Mouse (Mus musculus): ENCODE data around the gene Ripor3. TPM values are rescaled to one million over a fixed set of nuclear protein-coding genes. Genes with fewer than 3 reads are reported as not detected.

Ripor3 gene
- polyA plus RNA-seq, 1 experiment = 0.94 TPM

DNA sequence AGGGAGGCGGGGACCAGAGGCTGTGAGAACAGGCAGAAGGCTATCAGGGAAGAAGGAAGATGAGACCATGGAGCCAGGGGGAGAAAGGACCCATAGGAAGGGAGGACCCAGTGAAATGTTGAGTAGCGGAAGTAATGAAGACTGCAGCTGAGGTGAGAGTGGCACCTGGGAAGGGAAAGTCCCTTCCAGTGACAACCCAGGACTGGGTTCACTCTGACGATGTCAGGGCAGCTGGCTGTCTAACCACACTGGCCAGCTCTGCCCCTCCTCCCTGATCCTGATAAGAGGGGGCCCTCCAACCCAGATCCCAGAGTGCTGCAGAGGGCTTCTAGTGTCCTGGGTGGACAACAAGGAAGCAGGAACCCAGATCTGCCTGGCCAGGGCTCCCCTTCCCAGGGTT, 12.9 kb downstream of the Ripor3 start:
- no peak overlapping the region for H3K4me3 ChIP-seq
- TF ChIP-seq E2F4 (IDR thresholded peaks at IDR 0.05; ENCODE audit: insufficient read depth) (no peak), REST (IDR thresholded peaks at IDR 0.05; ENCODE audit: insufficient read depth, insufficient read length) (no peak), TCF12 (IDR thresholded peaks at IDR 0.05; ENCODE audit: insufficient read depth, poor library complexity, severe bottlenecking) (no peak), CEBPB (IDR thresholded peaks at IDR 0.05; ENCODE audit: insufficient read depth, poor library complexity, severe bottlenecking) (no peak), SRF (IDR thresholded peaks at IDR 0.05; ENCODE audit: control insufficient read depth, insufficient read length, low read depth) (no peak), MYOG (IDR thresholded peaks at IDR 0.05; ENCODE audit: control insufficient read depth in 1 of 3, insufficient read depth in 1 of 3, insufficient read length in 2 of 3, low read depth in 2 of 3) (peak in 1 of 3 experiments; percentile 53), MAX (IDR thresholded peaks at IDR 0.05; ENCODE audit: low read depth) (no peak), POLR2AphosphoS2 (IDR thresholded peaks at IDR 0.05; ENCODE audit: insufficient read length, low read depth) (no peak), TCF3 (IDR thresholded peaks at IDR 0.05; ENCODE audit: insufficient read length, low read depth) (no peak), MYOD1 (IDR thresholded peaks at IDR 0.05; ENCODE audit: control insufficient read depth in 1 of 3, insufficient read length in 2 of 3, low read depth in 2 of 3) (peak in 1 of 3 experiments; percentile 1), USF1 (IDR thresholded peaks at IDR 0.05; ENCODE audit: low read depth) (no peak), POLR2A (IDR thresholded peaks at IDR 0.05; ENCODE audit: insufficient read length, low read depth) (no peak)
- no peaks in the 10 kb centered on the region for H3K36me3 ChIP-seq (ENCODE audit: control insufficient read depth, insufficient read depth)
- peak overlapping the region; percentile 78 for H3K4me2 ChIP-seq (ENCODE audit: low read depth)
- no peak overlapping the region for H3ac ChIP-seq (ENCODE audit: control insufficient read depth, insufficient read length)
- peaks cover 17% of the 10 kb centered on the region for H3K27me3 ChIP-seq (ENCODE audit: control insufficient read depth, insufficient read depth, insufficient read length)
- no peaks in the 10 kb centered on the region for H3K79me2 ChIP-seq (ENCODE audit: control insufficient read depth, insufficient read depth)

DNA sequence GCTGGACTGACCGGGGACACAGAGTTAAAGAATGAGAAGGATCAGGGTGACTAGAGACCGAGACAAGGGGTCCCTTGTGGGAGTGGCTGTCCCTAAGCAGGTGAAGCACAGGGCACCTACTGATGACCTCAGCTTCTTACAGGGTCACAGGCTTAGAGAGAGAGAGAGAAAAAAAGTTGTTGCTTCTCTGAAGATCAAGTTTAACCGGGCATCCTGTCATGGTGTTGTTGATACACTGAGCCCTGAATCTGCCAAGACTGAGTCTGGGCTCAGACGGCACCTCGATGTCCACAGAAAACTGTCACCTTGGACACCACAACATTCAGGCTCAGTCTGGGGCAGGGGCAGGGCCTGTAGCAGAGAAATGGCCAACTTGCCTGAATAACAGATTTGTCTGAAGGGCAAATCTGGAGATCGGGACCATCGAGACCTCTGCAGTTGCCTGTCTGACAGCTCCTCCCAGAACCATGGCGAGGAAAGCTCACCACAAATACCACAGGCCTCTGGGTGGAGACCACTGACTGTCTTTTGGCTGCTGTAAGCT, 13.7 kb downstream of the Ripor3 start:
- Histone ChIP-seq H3K4me3 (no peak overlapping the region), H3ac (ENCODE audit: control insufficient read depth, insufficient read length) (no peak overlapping the region), H3K27me3 (ENCODE audit: control insufficient read depth, insufficient read depth, insufficient read length) (peaks cover 26% of the 10 kb centered on the region), H3K36me3 (ENCODE audit: control insufficient read depth, insufficient read depth) (no peaks in the 10 kb centered on the region), H3K79me2 (ENCODE audit: control insufficient read depth, insufficient read depth) (no peaks in the 10 kb centered on the region), H3K4me2 (ENCODE audit: low read depth) (peak overlapping the region; percentile 78)
- TF ChIP-seq POLR2A (IDR thresholded peaks at IDR 0.05; ENCODE audit: insufficient read length, low read depth) = no peak
- TF ChIP-seq MYOG (IDR thresholded peaks at IDR 0.05; ENCODE audit: control insufficient read depth in 1 of 3, insufficient read depth in 1 of 3, insufficient read length in 2 of 3, low read depth in 2 of 3) = peak in 1 of 3 experiments; percentile 44
- TF ChIP-seq USF1 (IDR thresholded peaks at IDR 0.05; ENCODE audit: low read depth) = no peak

DNA sequence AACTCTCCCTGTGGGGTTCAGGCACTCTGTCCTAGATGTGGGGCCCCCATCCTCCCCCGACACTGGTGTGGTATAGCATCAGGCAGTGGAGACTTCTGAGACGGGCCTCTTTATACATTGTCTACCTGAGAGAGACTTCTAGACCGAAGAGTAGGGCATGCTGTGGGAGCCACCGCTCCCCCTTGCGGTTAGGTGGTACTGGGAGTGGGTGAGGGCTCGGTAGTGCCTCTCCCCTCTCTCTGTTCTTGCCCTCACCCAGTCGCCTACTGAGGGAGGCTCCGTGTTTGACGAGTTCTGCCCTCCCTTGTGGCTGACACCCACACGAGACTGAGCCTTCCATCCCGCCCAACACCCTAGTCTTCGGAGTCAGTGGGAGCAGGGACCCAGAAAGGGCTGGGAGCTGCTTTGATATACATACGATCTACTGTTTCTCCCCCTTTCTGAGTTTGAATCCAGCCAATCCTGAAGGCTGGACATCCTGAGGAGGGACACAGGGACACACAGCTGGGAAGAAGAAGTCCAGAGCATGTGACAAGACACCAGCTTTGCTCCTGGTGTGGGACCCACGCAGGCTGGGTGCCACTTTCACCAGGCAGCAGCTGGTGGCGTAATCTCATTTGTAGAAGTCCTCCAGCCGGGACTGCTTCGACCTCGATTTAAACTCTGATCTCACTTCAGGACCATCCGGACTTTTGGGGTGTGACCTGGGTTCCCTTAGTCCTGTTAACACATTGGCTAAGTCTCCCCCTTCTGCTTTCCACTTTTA, 14.4 kb downstream of the Ripor3 start:
- H3K27me3 ChIP-seq (ENCODE audit: control insufficient read depth, insufficient read depth, insufficient read length) = peaks cover 28% of the 10 kb centered on the region
- H3ac ChIP-seq (ENCODE audit: control insufficient read depth, insufficient read length) = no peak overlapping the region
- no peak overlapping the region for H3K4me3 ChIP-seq
- H3K79me2 ChIP-seq (ENCODE audit: control insufficient read depth, insufficient read depth) = no peaks in the 10 kb centered on the region
- no peaks in the 10 kb centered on the region for H3K36me3 ChIP-seq (ENCODE audit: control insufficient read depth, insufficient read depth)
- TF ChIP-seq REST (IDR thresholded peaks at IDR 0.05; ENCODE audit: insufficient read depth, insufficient read length) (no peak), POLR2A (IDR thresholded peaks at IDR 0.05; ENCODE audit: insufficient read length, low read depth) (no peak), E2F4 (IDR thresholded peaks at IDR 0.05; ENCODE audit: insufficient read depth) (no peak), MYOG (IDR thresholded peaks at IDR 0.05; ENCODE audit: control insufficient read depth in 1 of 3, insufficient read depth in 1 of 3, insufficient read length in 2 of 3, low read depth in 2 of 3) (peak; percentile 46 to 81 (median 46)), TCF12 (IDR thresholded peaks at IDR 0.05; ENCODE audit: insufficient read depth, poor library complexity, severe bottlenecking) (no peak), USF1 (IDR thresholded peaks at IDR 0.05; ENCODE audit: low read depth) (no peak), MYOD1 (IDR thresholded peaks at IDR 0.05; ENCODE audit: control insufficient read depth in 1 of 3, insufficient read length in 2 of 3, low read depth in 2 of 3) (peak in 2 of 3 experiments; percentile 29 to 83)
- peak overlapping the region; percentile 78 for H3K4me2 ChIP-seq (ENCODE audit: low read depth)

DNA sequence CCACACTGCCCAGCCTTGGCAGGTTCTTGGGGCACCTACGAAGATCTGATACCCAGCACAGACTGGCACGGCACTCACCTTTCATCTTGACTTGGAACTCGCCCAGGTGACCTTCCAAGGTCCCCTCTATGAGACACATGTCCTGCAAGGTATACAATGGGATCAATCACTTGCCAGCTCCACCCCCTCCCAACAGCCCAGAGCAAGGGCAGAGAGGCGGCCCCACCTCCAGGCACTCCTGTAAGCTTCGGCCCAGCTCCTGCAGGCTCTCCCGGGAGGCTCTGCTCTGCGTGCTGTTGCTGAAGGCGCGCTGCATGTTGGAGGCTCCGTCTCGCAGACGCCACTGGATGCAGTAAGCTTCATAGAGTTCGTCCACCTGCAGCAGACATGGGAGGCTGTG, 17.2 kb downstream of the Ripor3 start:
- Histone ChIP-seq H3K4me2 (ENCODE audit: low read depth) (no peak overlapping the region), H3K79me2 (ENCODE audit: control insufficient read depth, insufficient read depth) (no peaks in the 10 kb centered on the region), H3K27me3 (ENCODE audit: control insufficient read depth, insufficient read depth, insufficient read length) (peaks cover 28% of the 10 kb centered on the region), H3K4me3 (no peak overlapping the region), H3ac (ENCODE audit: control insufficient read depth, insufficient read length) (no peak overlapping the region), H3K36me3 (ENCODE audit: control insufficient read depth, insufficient read depth) (no peaks in the 10 kb centered on the region)
- TF ChIP-seq E2F4 (IDR thresholded peaks at IDR 0.05; ENCODE audit: insufficient read depth) = no peak
- TF ChIP-seq MYOG (IDR thresholded peaks at IDR 0.05; ENCODE audit: control insufficient read depth in 1 of 3, insufficient read depth in 1 of 3, insufficient read length in 2 of 3, low read depth in 2 of 3) = no peak
- no peak for TF ChIP-seq POLR2AphosphoS2 (IDR thresholded peaks at IDR 0.05; ENCODE audit: insufficient read length, low read depth)
- TF ChIP-seq MAX (IDR thresholded peaks at IDR 0.05; ENCODE audit: low read depth) = no peak
- TF ChIP-seq SRF (IDR thresholded peaks at IDR 0.05; ENCODE audit: control insufficient read depth, insufficient read length, low read depth) = no peak
- TF ChIP-seq USF1 (IDR thresholded peaks at IDR 0.05; ENCODE audit: low read depth) = no peak
- no peak for TF ChIP-seq MYOD1 (IDR thresholded peaks at IDR 0.05; ENCODE audit: control insufficient read depth in 1 of 3, insufficient read length in 2 of 3, low read depth in 2 of 3)
- no peak for TF ChIP-seq POLR2A (IDR thresholded peaks at IDR 0.05; ENCODE audit: insufficient read length, low read depth)
- TF ChIP-seq CEBPB (IDR thresholded peaks at IDR 0.05; ENCODE audit: insufficient read depth, poor library complexity, severe bottlenecking) = no peak
- no peak for TF ChIP-seq REST (IDR thresholded peaks at IDR 0.05; ENCODE audit: insufficient read depth, insufficient read length)
- no peak for TF ChIP-seq TCF3 (IDR thresholded peaks at IDR 0.05; ENCODE audit: insufficient read length, low read depth)
- no peak for TF ChIP-seq TCF12 (IDR thresholded peaks at IDR 0.05; ENCODE audit: insufficient read depth, poor library complexity, severe bottlenecking)
